Mouse (Mus musculus) urinary bladder, adult 18-20 months (tissue): ENCODE measurements at regions not wholly inside any gene's neighbourhood (a gene's known extent, or its start where the extent isn't known, plus 50 kb on each side); places are given as distances from the start of the nearest gene placed in this dataset.

Experiments
- DNase-seq, 2 experiments: peaks; one replicate each; pipeline ENCODE4 v3.0.0; 2022; ENCODE audit warnings: low spot score in 2 of 2, mixed read lengths in 2 of 2

GRCm38 (mm10) chr11:112886139-112886538 lies 104.1 kb downstream of the Sox9 start:
- DNase-seq, result no peak

DNA sequence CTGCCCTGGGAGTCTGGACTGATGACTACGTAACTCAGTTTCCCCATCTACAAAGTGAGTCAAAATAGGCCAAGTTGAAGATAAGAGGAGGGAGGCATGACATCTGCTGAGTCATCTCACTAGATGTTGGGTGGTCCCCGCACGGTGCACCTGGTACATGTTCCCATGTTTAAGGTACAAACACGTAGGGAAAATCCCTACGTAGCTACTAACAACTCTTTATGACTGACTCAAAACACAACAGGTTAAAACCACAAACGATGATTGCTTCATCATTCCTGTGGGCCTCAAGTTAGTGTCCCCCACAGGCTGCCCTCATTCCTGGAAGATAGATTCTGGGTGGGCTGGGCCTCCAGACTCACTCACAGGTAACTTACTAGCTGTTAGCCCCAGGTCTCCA lies 107.7 kb downstream of the Sox9 start:
- no peak for DNase-seq

GRCm38 (mm10) chr11:112897597-112897996 lies 115.6 kb downstream of the Sox9 start:
- no peak for DNase-seq

GRCm38 (mm10) chr11:112902618-112903017 lies 120.6 kb downstream of the Sox9 start:
- DNase-seq, result no peak

DNA sequence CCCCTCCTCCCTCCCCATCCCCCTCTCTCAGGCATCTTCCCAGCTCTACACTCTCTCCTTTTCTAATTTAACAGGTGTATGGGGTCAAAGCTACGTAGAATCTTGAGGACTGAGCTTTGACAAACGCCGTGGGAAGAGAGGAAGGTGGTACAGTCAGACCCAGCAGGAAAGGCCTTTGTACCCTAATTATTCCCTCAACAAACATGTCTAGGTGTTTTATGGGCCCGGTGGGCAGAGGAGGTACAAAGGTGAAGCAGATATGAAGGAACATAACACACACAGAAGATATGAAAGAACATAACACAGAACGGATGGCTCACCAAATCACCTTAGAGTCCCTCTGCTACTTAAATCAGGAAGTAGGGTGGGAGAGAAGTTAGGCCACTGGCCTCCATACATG lies 128.3 kb downstream of the Sox9 start:
- no peak for DNase-seq

GRCm38 (mm10) chr11:112912875-112913274 lies 130.9 kb downstream of the Sox9 start:
- DNase-seq, result no peak

- DNase-seq, result no peak
These were observed 134.9 kb downstream of the Sox9 start for GRCm38 (mm10) chr11:112916923-112917322.

- no peak for DNase-seq
These were observed 138.1 kb downstream of the Sox9 start for GRCm38 (mm10) chr11:112920131-112920530.

GRCm38 (mm10) chr11:112924577-112924976 lies 142.6 kb downstream of the Sox9 start:
- no peak for DNase-seq

DNA sequence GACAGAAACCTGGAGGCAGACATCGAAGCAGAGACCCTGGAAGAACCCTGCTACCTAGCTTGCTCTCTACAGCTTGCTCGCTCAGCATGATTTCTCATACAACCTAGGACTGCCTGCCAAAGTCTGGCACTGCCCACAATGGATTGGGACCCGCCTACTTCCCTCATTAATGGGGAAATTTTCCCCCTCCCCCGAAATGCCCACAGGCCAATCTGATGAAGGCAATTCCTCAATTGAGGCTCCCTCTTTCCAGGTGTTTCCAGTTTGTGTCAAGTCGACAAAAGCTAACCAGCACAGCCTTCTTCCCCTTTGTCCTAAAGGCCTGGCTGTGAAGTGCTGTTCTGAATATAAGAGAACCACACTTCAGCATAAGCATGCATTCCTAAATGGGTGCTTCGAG lies 143.1 kb downstream of the Sox9 start:
- no peak for DNase-seq

DNA sequence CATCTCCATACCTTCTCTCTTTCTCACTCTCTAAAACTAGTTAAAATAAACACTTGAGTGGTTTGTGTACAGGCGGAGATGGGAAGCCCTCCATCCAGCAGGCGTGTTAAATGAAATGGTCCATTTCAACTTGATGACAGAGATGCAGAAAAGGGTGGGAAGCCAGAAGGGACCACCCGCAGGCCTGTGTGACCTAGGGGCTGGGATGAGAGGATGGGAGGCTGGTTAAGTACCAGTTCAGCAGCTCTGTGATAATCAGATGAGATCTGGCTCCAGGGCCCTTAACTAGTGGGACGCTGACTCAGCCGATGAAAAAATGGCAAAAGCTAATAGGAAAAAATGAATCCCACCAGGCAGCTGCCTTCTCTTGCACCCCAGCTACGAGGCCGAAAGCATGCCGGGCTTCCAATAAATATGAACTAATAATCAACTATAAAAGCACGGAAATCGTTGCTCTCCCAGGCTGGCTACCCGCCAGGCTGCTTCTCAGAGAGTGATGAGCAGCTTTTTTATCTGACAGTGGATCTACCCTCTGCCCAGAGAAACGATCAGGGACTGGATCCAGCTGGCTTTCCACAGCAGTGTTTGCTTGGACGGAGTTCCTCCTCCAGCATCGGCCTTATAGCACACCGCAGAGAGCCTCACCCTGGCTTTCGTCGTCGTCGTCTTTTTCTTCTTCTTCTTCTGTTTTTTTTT lies 144.5 kb downstream of the Sox9 start:
- peak in 1 of 2 experiments; percentile 1 for DNase-seq

GRCm38 (mm10) chr11:112930186-112930808 lies 148.3 kb downstream of the Sox9 start:
- no peak for DNase-seq

DNA sequence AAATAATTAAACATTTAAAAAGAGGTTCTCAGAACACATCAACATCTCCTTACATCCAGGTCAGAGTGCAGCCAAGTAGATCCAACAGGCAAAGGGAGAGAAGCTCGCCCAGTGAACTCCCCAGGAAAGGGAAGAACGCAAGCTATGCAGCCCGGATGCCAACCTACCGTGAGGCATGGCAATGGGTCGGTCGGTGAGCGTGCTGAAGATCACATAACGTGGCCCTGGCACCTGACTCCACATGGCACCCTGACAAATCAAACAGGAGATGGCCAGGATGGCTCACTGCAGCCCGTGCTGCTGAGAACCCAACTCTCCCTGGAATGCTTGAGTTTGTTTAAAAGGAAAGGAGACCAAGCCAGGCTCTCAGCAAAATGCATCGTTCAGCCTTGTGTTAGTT lies 156.0 kb downstream of the Sox9 start:
- no peak for DNase-seq

DNA sequence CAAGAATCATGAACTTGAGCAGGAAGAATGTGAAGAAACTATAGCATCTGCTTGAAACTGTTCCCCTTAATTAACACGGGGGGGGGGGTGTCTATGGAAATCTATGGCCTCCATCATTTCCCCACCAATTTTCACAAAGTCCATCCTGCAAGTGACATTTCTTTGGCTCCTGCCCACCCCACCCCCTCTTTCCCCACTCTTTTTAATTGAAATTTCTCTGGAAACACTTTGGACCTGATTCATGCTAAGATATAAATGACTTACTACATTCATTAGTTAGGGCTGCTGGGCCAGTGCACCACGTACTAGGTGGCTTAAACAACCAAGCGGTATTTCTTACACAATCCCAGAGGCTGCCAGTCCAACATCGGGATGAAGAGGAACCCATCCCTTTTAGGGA lies 169.4 kb downstream of the Sox9 start:
- DNase-seq, result no peak

- no peak for DNase-seq
These were observed 170.3 kb downstream of the Sox9 start for GRCm38 (mm10) chr11:112952356-112952755.

GRCm38 (mm10) chr11:112953491-112953890 lies 171.5 kb downstream of the Sox9 start:
- DNase-seq, result no peak

DNA sequence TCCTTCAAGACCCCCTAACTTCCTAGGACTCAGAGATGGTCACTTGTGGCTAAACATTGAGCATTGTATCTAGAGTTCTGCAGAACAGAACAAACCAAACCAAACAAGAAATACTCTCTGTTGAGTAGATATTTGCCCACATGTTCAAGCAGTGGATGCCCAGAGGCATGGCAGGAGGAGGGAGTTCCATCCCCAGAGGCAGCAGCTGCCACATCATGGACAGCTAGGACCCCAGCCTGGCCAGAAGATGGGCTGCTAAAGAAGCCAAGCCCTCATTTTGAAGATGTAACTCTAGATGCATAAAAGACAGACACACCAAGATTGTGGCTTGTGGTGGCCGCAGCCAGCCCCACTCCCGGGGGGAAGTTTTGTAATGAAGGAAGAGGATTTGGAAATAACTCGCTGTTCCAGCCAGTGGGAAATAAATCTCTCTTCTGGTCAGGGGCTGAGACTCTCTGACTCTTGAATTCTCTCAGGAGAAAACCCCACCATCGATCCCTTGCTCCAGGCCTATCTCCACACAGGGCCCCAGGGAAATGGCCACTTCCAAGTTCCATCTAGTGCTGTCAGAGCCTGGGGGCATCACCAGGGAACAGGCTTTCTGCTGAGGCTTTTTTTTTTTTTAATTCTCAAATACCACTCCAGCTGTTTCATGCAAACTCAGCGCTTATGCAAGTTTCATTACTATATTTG lies 174.9 kb downstream of the Sox9 start:
- no peak for DNase-seq

DNA sequence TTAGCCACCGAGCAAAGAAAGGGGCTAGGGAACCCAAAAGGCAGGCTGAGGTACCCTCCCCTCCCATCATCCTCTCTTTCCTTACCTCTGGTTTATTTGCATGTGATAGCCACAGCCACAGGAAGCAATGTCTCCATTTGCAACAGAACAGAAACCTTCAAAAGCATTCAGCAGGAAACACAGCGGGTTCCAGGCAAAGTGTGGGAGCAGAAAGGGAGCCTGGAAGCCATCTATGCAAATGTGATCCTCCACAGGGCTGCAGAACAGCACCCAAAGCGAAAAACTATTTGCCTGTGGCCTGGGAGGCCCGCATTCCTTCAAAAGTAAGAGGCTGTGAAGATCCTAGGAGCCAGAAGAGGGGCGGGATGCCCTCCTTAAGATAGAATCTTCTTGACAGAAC lies 177.6 kb downstream of the Sox9 start:
- no peak for DNase-seq

- no peak for DNase-seq
These were observed 191.3 kb downstream of the Sox9 start for GRCm38 (mm10) chr11:112973286-112973685.

GRCm38 (mm10) chr11:112974893-112975292 lies 192.9 kb downstream of the Sox9 start:
- DNase-seq, result no peak

DNA sequence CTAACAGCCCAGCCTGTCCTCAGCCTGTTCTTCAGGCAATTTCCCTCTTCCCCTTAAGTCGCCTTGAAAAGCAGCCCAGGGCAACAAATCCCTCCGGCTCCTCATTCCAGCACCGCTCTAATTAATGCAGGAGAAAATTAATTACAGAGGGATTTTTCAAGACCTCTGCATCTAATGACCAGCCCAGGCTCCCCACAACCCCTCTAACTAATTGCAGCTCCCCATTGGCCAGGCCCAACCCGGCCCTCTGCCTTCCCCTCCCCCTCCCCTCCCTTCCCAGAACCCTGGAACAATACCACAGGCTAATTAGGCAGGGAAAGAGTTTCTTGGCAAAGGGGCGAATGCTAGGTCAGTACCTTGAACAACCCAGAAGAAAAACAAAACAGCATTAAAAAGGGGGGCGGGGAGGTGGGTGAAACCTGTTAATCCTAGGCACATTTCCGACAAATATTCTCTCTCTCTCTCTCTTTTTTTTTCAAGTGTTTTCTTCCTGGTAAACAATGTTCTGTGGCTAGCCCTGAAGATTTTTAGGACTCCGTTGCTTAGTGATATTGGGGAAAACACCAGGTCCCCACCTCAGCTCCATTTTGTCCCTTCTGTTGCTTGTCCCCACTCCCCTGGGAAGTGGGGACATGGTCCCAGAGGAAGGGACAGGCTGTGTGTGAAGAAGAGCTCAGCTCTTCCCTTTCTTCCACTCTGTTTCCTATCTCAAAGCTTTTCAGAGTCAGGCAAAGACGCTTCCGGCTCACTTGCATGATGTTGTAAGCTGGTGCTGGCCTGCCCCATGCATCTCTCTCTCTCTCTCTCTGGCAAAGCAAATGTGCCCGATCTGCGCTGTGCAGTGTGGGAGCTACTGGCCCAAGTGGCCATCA lies 195.1 kb downstream of the Sox9 start:
- no peak for DNase-seq

- DNase-seq, result no peak
These were observed 196.9 kb downstream of the Sox9 start for GRCm38 (mm10) chr11:112978884-112979283.
